Mouse (Mus musculus): ENCODE data around the gene Phf21a.

- TF ChIP-seq CTCF (conservative IDR thresholded peaks at IDR 0.05; ENCODE audit: insufficient read depth, insufficient read length, low read depth, low read length) (no peak), POLR2A (IDR thresholded peaks at IDR 0.05; ENCODE audit: low read depth, low read length) (no peak)
These were observed 299.7 kb downstream of the Phf21a start for GRCm38 (mm10) chr2:92392318-92393264.

Data from kidney, adult 2 months (tissue).